Mouse (Mus musculus) gonadal fat pad, adult 2 months (tissue): Measurements from ENCODE around the gene Nbr1. TPM values are rescaled to one million over a fixed set of nuclear protein-coding genes. Genes with fewer than 3 reads are reported as not detected.
A peak's percentile ranks its signal among the peaks of the same experiment; 100 is the strongest.
"Not testable (repeated sequence)": the region's sequence is repeated elsewhere in the genome, so short reads cannot be mapped to it uniquely, and the experiment has no call there.

Source experiments
- DNase-seq: peaks from one replicate; pipeline ENCODE4 v3.0.0-alpha.2; 2012; ENCODE audit warnings: low read depth
- polyA plus RNA-seq: library from polyadenylated mRNA; depleted of rRNA; stranded (reverse); fragments of >200 nt; gene quantifications from 2 replicates; pipeline ENCODE4 v1.2.3, GENCODE M21; 2012; rRNA removed

Gene Nbr1
- polyA plus RNA-seq, 1 experiment = 109 TPM

DNA sequence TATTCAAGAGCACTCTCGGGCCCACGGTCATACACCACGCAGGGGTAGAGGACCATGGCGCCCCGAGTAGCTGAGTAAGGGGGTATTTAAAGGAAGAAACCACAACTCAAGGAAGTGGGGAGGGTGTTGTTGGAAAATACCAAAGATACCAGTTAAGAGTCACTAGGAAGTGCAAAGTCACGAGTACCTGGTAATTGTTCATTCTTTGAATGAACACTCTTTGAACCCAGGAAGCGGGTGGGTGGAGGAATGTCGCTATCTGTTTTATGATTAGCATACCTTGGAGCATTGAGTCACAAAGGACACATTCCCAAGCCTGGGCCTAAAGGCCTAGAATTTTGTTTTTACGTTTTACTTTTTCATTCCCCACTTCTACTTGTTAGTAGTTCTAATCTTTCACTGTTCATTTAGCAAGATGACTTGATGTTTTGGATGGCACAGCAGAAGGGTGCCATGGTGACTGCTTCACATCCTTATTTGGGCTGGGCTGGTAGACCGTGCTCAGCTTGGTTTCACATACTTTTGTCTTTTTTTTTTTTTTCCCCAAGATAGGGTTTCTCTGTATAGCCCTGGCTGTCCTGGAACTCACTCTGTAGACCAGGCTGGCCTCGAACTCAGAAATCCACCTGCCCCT, 68.2 kb downstream of the Nbr1 start:
- not testable (repeated sequence) for DNase-seq

DNA sequence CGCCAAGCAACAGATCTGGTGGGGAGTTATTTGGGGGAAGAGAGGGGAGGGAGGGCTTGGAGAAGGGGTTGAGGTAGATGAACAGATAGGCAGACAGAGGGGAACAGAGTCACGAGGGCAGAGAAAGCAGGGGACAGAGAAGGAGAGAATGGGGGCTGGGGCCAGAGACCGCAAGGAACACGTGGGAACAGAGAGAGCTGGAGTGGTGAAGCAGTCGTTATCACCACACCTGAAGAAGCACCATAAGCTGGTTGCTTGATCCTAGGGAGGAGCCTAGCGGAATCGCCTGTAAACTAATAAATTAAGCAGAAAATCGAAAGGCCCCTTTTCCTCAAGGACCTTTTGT, 74.7 kb downstream of the Nbr1 start:
- DNase-seq = no peak

DNA sequence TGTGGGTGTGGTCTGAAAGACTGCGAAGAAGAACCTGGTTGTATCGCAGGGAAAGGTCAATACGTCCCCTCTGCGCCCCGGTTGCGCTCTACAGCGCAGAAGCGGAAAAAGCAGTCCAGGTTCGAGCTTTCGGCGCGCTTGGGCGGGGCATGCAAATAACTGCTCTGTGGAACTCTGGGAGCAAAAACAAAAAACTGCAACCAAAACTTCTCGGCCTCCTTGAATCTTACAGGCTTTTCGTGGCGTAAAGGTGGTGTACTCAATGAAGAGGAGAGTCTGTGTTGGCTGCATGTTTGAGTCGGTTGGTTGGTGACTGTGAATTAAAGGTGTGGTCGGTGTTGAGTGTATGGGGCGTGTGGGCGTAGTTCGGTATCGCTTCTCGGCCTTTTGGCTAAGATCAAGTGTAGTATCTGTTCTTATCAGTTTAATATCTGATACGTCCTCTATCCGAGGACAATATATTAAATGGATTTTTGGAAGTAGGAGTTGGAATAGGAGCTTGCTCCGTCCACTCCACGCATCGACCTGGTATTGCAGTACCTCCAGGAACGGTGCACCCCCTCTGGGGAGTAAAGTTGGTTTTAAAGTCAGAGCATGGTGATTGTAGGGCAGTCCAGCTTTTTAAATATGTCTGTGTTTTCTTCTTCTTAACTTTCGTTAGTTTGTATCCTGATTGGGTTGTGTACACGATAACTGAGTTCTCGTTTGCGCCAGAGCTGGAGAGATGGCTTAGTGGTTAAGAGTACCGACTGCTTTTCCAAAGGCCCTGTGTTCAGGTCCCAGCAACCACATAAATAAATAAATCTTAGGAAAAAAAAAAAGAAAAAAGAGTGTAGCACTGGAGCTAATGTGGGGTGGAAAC, 75.3 kb downstream of the Nbr1 start, which contains the start of gene Rdm1:
TSS of gene Rdm1 (plus strand) at position 201 of the 862 bp plus-strand sequence.
- peak; percentile 77 for DNase-seq

DNA sequence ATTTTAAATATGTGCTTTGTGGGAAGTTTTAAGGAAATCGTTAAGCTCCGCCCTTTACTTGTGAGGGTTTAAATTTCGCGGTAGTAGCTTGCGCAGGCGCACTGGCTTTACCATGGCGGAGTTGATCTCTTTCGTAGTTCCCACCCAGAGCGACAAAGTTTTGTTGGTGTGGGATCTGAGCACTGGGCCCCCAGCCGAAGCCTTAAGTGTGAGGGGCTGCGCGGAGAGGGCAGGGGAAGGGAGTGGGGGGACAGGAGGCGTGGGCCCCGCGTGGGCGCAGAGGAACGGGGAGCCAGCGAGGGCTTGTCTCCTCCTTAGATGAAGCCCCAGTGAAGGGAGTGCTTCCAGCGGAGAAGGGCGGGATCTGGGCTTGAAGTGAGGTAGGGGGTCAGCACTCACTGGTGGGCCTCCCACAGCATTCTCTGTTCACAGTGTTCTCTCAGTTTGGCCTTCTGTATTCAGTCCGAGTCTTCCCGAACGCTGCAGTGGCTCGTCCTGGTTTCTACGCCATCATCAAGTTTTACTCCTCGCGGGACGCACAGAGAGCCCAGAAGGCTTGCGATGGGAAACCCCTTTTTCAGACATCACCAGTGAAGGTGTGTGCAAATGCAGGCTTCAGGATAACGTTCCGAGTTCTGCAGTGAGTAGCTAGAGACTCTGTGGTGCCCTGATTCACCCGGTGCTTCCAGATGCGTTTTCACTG, 76.1 kb downstream of the Nbr1 start:
- DNase-seq = no peak

DNA sequence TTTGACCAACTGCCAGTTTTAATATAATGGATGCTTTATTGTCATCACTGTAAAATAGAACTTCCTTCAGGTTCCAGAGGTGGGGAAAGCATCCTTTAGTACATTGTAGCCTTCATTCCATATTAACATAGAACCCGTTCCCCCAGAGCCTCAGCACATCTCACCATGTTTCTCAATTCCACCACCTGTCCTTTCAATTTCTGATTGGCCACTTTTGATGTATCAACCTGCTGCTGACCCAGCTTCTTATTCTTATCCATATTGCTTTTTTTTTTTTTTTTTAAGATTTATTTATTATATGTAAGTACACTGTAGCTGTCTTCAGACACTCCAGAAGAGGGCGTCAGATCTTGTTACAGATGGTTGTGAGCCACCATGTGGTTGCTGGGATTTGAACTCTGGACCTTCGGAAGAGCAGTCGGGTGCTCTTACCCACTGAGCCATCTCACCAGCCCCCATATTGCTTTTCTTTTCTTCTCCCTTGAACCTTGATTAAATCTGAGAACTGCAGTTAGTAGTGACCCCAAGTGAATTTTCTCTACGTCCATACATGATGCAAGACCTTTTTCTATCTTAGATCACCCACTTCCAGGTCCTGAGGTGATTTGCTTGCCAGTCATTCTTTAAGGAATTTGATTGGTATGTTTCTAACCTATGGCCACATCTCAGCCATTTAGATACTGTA, 76.9 kb downstream of the Nbr1 start:
- DNase-seq = not testable (repeated sequence)

Other genes starting within 250 kb of the Nbr1 start
- 122 and 158 TPM in 2 replicates for gene Becn1, start 249.9 kb upstream of the Nbr1 start, polyA plus RNA-seq
- gene Psme3, start 235.9 kb upstream of the Nbr1 start, polyA plus RNA-seq = 51.5 and 57.8 TPM in 2 replicates
- 3.2 and 3.6 TPM in 2 replicates for gene Aoc2, start 227.1 kb upstream of the Nbr1 start, polyA plus RNA-seq
- 306 and 337 TPM in 2 replicates for gene Aoc3, start 221.5 kb upstream of the Nbr1 start, polyA plus RNA-seq
- 0.32 and 0.80 TPM in 2 replicates for gene G6pc, start 184.6 kb upstream of the Nbr1 start, polyA plus RNA-seq
- gene Aarsd1, start 134.5 kb upstream of the Nbr1 start, polyA plus RNA-seq = 30.4 and 33.7 TPM in 2 replicates
- gene Gm27029, start 127.4 kb upstream of the Nbr1 start, polyA plus RNA-seq = 0.19 and 0.34 TPM in 2 replicates
- gene Rundc1, start 127.1 kb upstream of the Nbr1 start, polyA plus RNA-seq = 25.6 and 26.5 TPM in 2 replicates
- 12.3 and 15.3 TPM in 2 replicates for gene Ptges3l, start 126.8 kb upstream of the Nbr1 start, polyA plus RNA-seq
- 406 and 583 TPM in 2 replicates for gene Rpl27, start 109.9 kb upstream of the Nbr1 start, polyA plus RNA-seq
- 45.9 and 61.9 TPM in 2 replicates for gene Ifi35, start 103.7 kb upstream of the Nbr1 start, polyA plus RNA-seq
- 16.3 and 21.6 TPM in 2 replicates for gene Rnd2, start 87.2 kb upstream of the Nbr1 start, polyA plus RNA-seq
- gene Vat1, start 85.9 kb upstream of the Nbr1 start, polyA plus RNA-seq = 140 and 168 TPM in 2 replicates
- 0.39 and 0.46 TPM in 2 replicates for gene Brca1, start 194 bp upstream of the Nbr1 start, polyA plus RNA-seq
- 37.0 and 71.6 TPM in 2 replicates for gene Tmem106a, start 30.1 kb downstream of the Nbr1 start, polyA plus RNA-seq
- gene Gm11634, start 47.1 kb downstream of the Nbr1 start, polyA plus RNA-seq = 0.16 TPM in 1 of 2 replicates, not detected in the other
- gene Rdm1, start 75.0 kb downstream of the Nbr1 start, polyA plus RNA-seq = 23.7 and 25.3 TPM in 2 replicates
- gene Arl4d, start 113.4 kb downstream of the Nbr1 start, polyA plus RNA-seq = 18.8 and 26.6 TPM in 2 replicates
- gene Dhx8, start 180.8 kb downstream of the Nbr1 start, polyA plus RNA-seq = 12.6 and 14.0 TPM in 2 replicates
- 52.1 and 59.9 TPM in 2 replicates for gene Etv4, start 233.2 kb downstream of the Nbr1 start, polyA plus RNA-seq